Mouse (Mus musculus): ENCODE measurements around the gene Gm20388.

GRCm38 (mm10) chr8:122092476-122092875 lies 2181.8 kb downstream of the Gm20388 start:
- TF ChIP-seq GATA1 (IDR thresholded peaks at IDR 0.05; ENCODE audit: low read length) (no peak), TAL1 (IDR thresholded peaks at IDR 0.05; ENCODE audit: low read length) (no peak)

All from erythroblast, embryonic 14.5 days (primary cell).